Mouse (Mus musculus) liver, postnatal 0 days (tissue): ENCODE measurements around the gene Rapgef6. TPM values are rescaled to one million over a fixed set of nuclear protein-coding genes. Genes with fewer than 3 reads are reported as not detected.
A peak's percentile ranks its signal among the peaks of the same experiment; 100 is the strongest.
"Not testable (repeated sequence)": the region's sequence is repeated elsewhere in the genome, so short reads cannot be mapped to it uniquely, and the experiment has no call there.

Experiments
- ATAC-seq: fragments of 200-750 bp; cut with Nextera tagmentation; 2 replicates; pipeline ENCODE4 v1.8.0; 2017; ENCODE audit warnings: mild to moderate bottlenecking, moderate library complexity
- DNase-seq: peaks from one replicate; pipeline ENCODE4 v3.0.0-alpha.2; 2016
- H3K27ac ChIP-seq: fragments of 300-500 bp; sonication (generic); 2 replicates; pipeline ENCODE4 v1.5.1; 2014; ENCODE audit warnings: antibody characterized with exemption, moderate library complexity, mild to moderate bottlenecking, low read depth
- H3K27me3 ChIP-seq: fragments of 300-500 bp; sonication (generic); 2 replicates; pipeline ENCODE4 v1.6.1; 2014; ENCODE audit warnings: low read length, control low read depth, mixed read lengths; ENCODE audit not compliant: insufficient read depth
- H3K36me3 ChIP-seq: fragments of 300-500 bp; sonication (generic); replicated peaks from 2 replicates; pipeline ENCODE4 v1.6.1; 2014; ENCODE audit warnings: mild to moderate bottlenecking, control low read depth, low read length, moderate library complexity, mixed read lengths; ENCODE audit not compliant: insufficient read depth
- H3K4me1 ChIP-seq: fragments of 300-500 bp; sonication (generic); 2 replicates; pipeline ENCODE4 v1.6.1; 2014; ENCODE audit warnings: antibody characterized with exemption, mild to moderate bottlenecking, control low read depth; ENCODE audit not compliant: insufficient read depth
- H3K4me2 ChIP-seq: fragments of 300-500 bp; sonication (generic); 2 replicates; pipeline ENCODE4 v1.6.1; 2014; ENCODE audit warnings: low read depth, mild to moderate bottlenecking, low read length, moderate library complexity, mixed read lengths
- H3K4me3 ChIP-seq: fragments of 300-500 bp; sonication (generic); 2 replicates; pipeline ENCODE4 v1.5.1; 2014; ENCODE audit warnings: low read depth, low read length
- H3K9ac ChIP-seq: fragments of 300-500 bp; sonication (generic); replicated peaks from 2 replicates; pipeline ENCODE4 v1.6.1; 2014; ENCODE audit warnings: mild to moderate bottlenecking, moderate library complexity
- H3K9me3 ChIP-seq: fragments of 300-500 bp; sonication (generic); 2 replicates; pipeline ENCODE4 v1.6.1; 2016; ENCODE audit warnings: mild to moderate bottlenecking, control low read depth, low read length, mixed read lengths
- CTCF ChIP-seq: sonication (generic); IDR thresholded peaks from 2 replicates; pipeline ENCODE4 v1.5.1; 2016; ENCODE audit warnings: antibody characterized with exemption, low read depth
- EP300 ChIP-seq: IDR thresholded peaks from 2 replicates; pipeline ENCODE4 v1.6.1; 2016; ENCODE audit warnings: antibody characterized with exemption, low read depth, mild to moderate bottlenecking
- WGBS: fragments of 180-500 bp; shearing (Covaris S2); extraction: QIAGEN DNeasy Blood & Tissue Kit; methylation state at CpG from one replicate; pipeline ENCODE4 v1.1.7; 2014; ENCODE audit not compliant: insufficient replicate concordance; 5-methylcytosine and 5-hydroxymethylcytosine counted together
- polyA plus RNA-seq: library from polyadenylated mRNA; unstranded; fragments of >200 nt; fragmentation: Nextera tagmentation; extraction: Ambion mirVana; gene quantifications from 2 replicates; pipeline ENCODE4 v1.2.1, GENCODE M21; 2015

Gene Rapgef6
- polyA plus RNA-seq, 1 experiment from 2014 or later, result 14.7 TPM

GRCm38 (mm10) chr11:54595905-54596555, 73.4 kb downstream of the Rapgef6 start:
- WGBS, result 84% methylated on average over 8 of the region's 8 CpGs
- TF ChIP-seq CTCF, result no peak
- TF ChIP-seq EP300, result no peak
- no peak overlapping the region for H3K4me3 ChIP-seq
- 0 out of 2 replicates have a peak, but pooled peaks cover 2% of the 10 kb centered on the region for H3K4me1 ChIP-seq
- no peak overlapping the region for H3K27ac ChIP-seq
- ATAC-seq (no peak), DNase-seq (no peak)
- H3K36me3 ChIP-seq, result 0 out of 2 replicates have a peak, but pooled peaks cover 2% of the 10 kb centered on the region
- H3K27me3 ChIP-seq, result no peaks in the 10 kb centered on the region
- no peak overlapping the region for H3K4me2 ChIP-seq
- H3K9me3 ChIP-seq, result no peaks in the 10 kb centered on the region
- no peak overlapping the region for H3K9ac ChIP-seq

GRCm38 (mm10) chr11:54597902-54598447, 75.3 kb downstream of the Rapgef6 start:
- no peak overlapping the region for H3K9ac ChIP-seq
- 0 out of 2 replicates have a peak, but pooled peaks cover 2% of the 10 kb centered on the region for H3K36me3 ChIP-seq
- H3K27me3 ChIP-seq, result no peaks in the 10 kb centered on the region
- TF ChIP-seq EP300, result no peak
- TF ChIP-seq CTCF, result no peak
- WGBS, result 48% methylated on average over 1 of the region's 1 CpGs
- H3K4me1 ChIP-seq, result 0 out of 2 replicates have a peak, but pooled peaks cover 2% of the 10 kb centered on the region
- H3K9me3 ChIP-seq, result no peaks in the 10 kb centered on the region
- ATAC-seq, result peak; percentile 44
- DNase-seq, result no peak
- H3K4me3 ChIP-seq, result no peak overlapping the region
- H3K27ac ChIP-seq, result no peak overlapping the region
- no peak overlapping the region for H3K4me2 ChIP-seq

GRCm38 (mm10) chr11:54601121-54601520, 78.5 kb downstream of the Rapgef6 start:
- H3K36me3 ChIP-seq, result 0 out of 2 replicates have a peak, but pooled peaks cover 6% of the 10 kb centered on the region
- TF ChIP-seq CTCF, result no peak
- TF ChIP-seq EP300, result no peak
- no peak overlapping the region for H3K9ac ChIP-seq
- ATAC-seq (no peak), DNase-seq (no peak)
- no peaks in the 10 kb centered on the region for H3K9me3 ChIP-seq
- WGBS, result 68% methylated on average over 2 of the region's 2 CpGs
- H3K4me2 ChIP-seq, result no peak overlapping the region
- no peak overlapping the region for H3K4me3 ChIP-seq
- no peaks in the 10 kb centered on the region for H3K4me1 ChIP-seq
- H3K27me3 ChIP-seq, result no peaks in the 10 kb centered on the region
- H3K27ac ChIP-seq, result no peak overlapping the region

DNA sequence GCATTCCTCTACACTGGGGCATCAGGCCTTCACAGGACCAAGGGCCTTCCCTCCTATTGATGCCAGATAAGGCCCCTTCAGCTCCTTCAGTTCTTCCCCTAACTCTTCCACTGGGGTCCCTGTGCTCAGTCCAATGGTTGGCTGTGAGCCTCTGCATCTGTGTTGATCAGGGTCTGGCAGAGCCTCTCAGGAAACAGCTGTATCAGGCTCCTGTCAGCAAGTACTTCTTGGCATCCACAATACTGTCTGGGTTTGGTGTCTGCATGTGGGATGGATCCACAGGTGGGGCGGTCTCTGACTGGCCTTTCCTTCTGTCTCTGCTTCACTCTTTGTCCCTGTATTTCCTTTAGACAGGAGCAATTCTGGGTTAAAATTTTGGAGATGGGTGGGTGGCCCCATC, 80.1 kb downstream of the Rapgef6 start:
- not testable (repeated sequence) for H3K9ac ChIP-seq, H3K27me3 ChIP-seq, H3K4me1 ChIP-seq, H3K36me3 ChIP-seq, H3K4me3 ChIP-seq, H3K27ac ChIP-seq, H3K9me3 ChIP-seq, DNase-seq, ATAC-seq, H3K4me2 ChIP-seq
- 81% methylated on average over 1 of the region's 1 CpGs for WGBS

DNA sequence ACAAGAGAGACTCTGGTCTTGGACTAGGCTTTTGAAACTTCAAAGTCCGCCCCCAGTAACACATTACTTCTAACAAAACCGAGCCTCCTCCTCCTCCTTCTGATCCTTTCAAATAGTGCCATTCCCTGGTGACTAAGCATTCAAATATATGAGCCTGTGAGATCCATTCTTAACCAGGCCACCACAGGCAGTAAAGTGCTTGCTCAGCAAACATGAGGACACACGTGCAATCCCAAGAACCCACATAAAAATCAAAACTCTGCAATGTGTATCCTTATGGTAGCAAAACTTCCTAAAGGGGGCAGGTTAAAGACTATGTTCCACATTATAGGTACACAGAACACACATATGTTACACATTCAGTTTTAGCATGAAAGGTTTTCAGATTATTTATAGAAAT, 81.8 kb downstream of the Rapgef6 start:
- 0 out of 2 replicates have a peak, but pooled peaks cover 4% of the 10 kb centered on the region for H3K36me3 ChIP-seq
- no peaks in the 10 kb centered on the region for H3K9me3 ChIP-seq
- H3K4me1 ChIP-seq, result no peaks in the 10 kb centered on the region
- 87% methylated on average over 3 of the region's 3 CpGs for WGBS
- no peak overlapping the region for H3K27ac ChIP-seq
- H3K4me2 ChIP-seq, result no peak overlapping the region
- ATAC-seq (no peak), DNase-seq (no peak)
- no peak overlapping the region for H3K9ac ChIP-seq
- TF ChIP-seq CTCF (no peak), EP300 (no peak)
- H3K27me3 ChIP-seq, result no peaks in the 10 kb centered on the region
- H3K4me3 ChIP-seq, result no peak overlapping the region

GRCm38 (mm10) chr11:54613628-54614027, 91.0 kb downstream of the Rapgef6 start:
- Histone ChIP-seq H3K27ac (no peak overlapping the region), H3K9ac (no peak overlapping the region), H3K4me3 (no peak overlapping the region), H3K4me2 (no peak overlapping the region), H3K36me3 (no peaks in the 10 kb centered on the region), H3K4me1 (no peaks in the 10 kb centered on the region), H3K9me3 (no peaks in the 10 kb centered on the region), H3K27me3 (no peaks in the 10 kb centered on the region)
- TF ChIP-seq EP300, result no peak
- no peak for TF ChIP-seq CTCF
- ATAC-seq (no peak), DNase-seq (no peak)
